Mouse (Mus musculus) midbrain, embryonic 14.5 days (tissue): ENCODE results near the gene Rai14. TPM values are rescaled to one million over a fixed set of nuclear protein-coding genes. Genes with fewer than 3 reads are reported as not detected.

Source experiments
- ATAC-seq: fragments of 200-750 bp; cut with Nextera tagmentation; 2 replicates; pipeline ENCODE4 v1.8.0; 2017; ENCODE audit warnings: moderate number of reproducible peaks, moderate library complexity; ENCODE audit not compliant: low FRiP score, low TSS enrichment
- DNase-seq: peaks from one replicate; pipeline ENCODE4 v3.0.0-alpha.2; 2015
- H3K27ac ChIP-seq: fragments of 300-500 bp; sonication (generic); replicated peaks from 2 replicates; pipeline ENCODE4 v1.5.1; 2014; ENCODE audit warnings: mild to moderate bottlenecking, low read depth, low read length, moderate library complexity
- H3K27me3 ChIP-seq: fragments of 300-500 bp; sonication (generic); 2 replicates; pipeline ENCODE4 v1.6.1; 2014; ENCODE audit warnings: low read length, control low read depth, mixed read lengths; ENCODE audit not compliant: control insufficient read depth, insufficient read depth
- H3K36me3 ChIP-seq: fragments of 300-500 bp; sonication (generic); 2 replicates; pipeline ENCODE4 v1.6.1; 2014; ENCODE audit warnings: low read length, control low read depth; ENCODE audit not compliant: control insufficient read depth, insufficient read depth
- H3K4me1 ChIP-seq: fragments of 300-500 bp; sonication (generic); 2 replicates; pipeline ENCODE4 v1.6.1; 2014; ENCODE audit warnings: mild to moderate bottlenecking, antibody characterized with exemption, low read length, control low read depth; ENCODE audit not compliant: control insufficient read depth, insufficient read depth
- H3K4me2 ChIP-seq: fragments of 300-500 bp; sonication (generic); 2 replicates; pipeline ENCODE4 v1.6.1; 2014; ENCODE audit warnings: mild to moderate bottlenecking, low read length, moderate library complexity
- H3K4me3 ChIP-seq: fragments of 300-500 bp; sonication (generic); replicated peaks from 2 replicates; pipeline ENCODE4 v1.5.1; 2014; ENCODE audit warnings: low read depth, low read length
- H3K9ac ChIP-seq: fragments of 300-500 bp; sonication (generic); replicated peaks from 2 replicates; pipeline ENCODE4 v1.6.1; 2014; ENCODE audit warnings: mild to moderate bottlenecking, low read length, moderate library complexity
- H3K9me3 ChIP-seq: fragments of 300-500 bp; sonication (generic); 2 replicates; pipeline ENCODE4 v1.6.1; 2016; ENCODE audit warnings: low read length, control low read depth, mixed read lengths; ENCODE audit not compliant: control insufficient read depth
- WGBS: fragments of 180-500 bp; shearing (Covaris S2); extraction: QIAGEN DNeasy Blood & Tissue Kit; methylation state at CpG from one replicate; pipeline ENCODE4 v1.1.7; 2014; 5-methylcytosine and 5-hydroxymethylcytosine counted together
- polyA plus RNA-seq: library from polyadenylated mRNA; unstranded; fragments of >200 nt; fragmentation: Nextera tagmentation; extraction: Ambion mirVana; gene quantifications from 2 replicates; pipeline ENCODE4 v1.2.1, GENCODE M21; 2014

Gene Rai14
- polyA plus RNA-seq, 1 experiment from 2014 or later, result 20.5 TPM

DNA sequence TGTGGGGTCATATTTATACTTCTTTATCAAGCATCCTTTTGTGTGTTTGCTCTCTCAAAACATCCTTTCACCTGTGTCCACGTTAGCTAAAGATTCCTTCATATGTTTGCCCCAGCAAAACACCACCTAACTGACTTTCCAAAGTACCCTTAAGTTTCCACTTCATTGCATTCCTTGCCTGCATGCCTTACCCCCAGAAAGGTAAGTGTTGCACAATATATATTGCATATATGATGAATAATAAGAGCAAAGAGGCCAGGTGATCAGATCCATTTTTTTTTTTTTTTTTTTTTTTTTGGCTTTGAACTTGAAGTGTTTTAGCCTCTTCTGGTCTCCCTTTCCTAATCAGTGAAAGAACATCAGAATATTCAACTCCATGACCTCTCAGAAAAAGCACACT lies 2.9 kb upstream of the Rai14 start:
- H3K9ac ChIP-seq, result no peak overlapping the region
- peaks cover 9% of the 10 kb centered on the region for H3K4me1 ChIP-seq
- no peaks in the 10 kb centered on the region for H3K9me3 ChIP-seq
- H3K4me3 ChIP-seq, result no peak overlapping the region
- H3K27ac ChIP-seq, result no peak overlapping the region
- DNase-seq (no peak), ATAC-seq (no peak)
- 100% methylated on average over 1 of the region's 1 CpGs for WGBS
- H3K27me3 ChIP-seq, result no peaks in the 10 kb centered on the region
- H3K4me2 ChIP-seq, result no peak overlapping the region
- no peaks in the 10 kb centered on the region for H3K36me3 ChIP-seq

GRCm38 (mm10) chr15:10715966-10716365 lies 1.5 kb upstream of the Rai14 start:
- ATAC-seq, result no peak
- WGBS, result 10% methylated on average over 5 of the region's 5 CpGs
- Histone ChIP-seq H3K9ac (no peak overlapping the region), H3K4me3 (no peak overlapping the region), H3K9me3 (no peaks in the 10 kb centered on the region), H3K36me3 (no peaks in the 10 kb centered on the region), H3K4me1 (peaks cover 19% of the 10 kb centered on the region), H3K4me2 (no peak overlapping the region), H3K27me3 (no peaks in the 10 kb centered on the region), H3K27ac (no peak overlapping the region)
- no peak for DNase-seq

GRCm38 (mm10) chr15:10715139-10715505 lies 698 bp upstream of the Rai14 start:
- Histone ChIP-seq H3K36me3 (no peaks in the 10 kb centered on the region), H3K4me2 (peak overlapping the region; percentile 97), H3K27me3 (no peaks in the 10 kb centered on the region), H3K4me3 (peak overlapping the region; percentile 85), H3K27ac (no peak overlapping the region), H3K9ac (peak overlapping the region; percentile 79; the same call in 1 of the 2 replicates), H3K9me3 (no peaks in the 10 kb centered on the region), H3K4me1 (peaks cover 20% of the 10 kb centered on the region)
- ATAC-seq (no peak), DNase-seq (peak; percentile 53)
- WGBS, result under 1% methylated on average over 10 of the region's 10 CpGs

DNA sequence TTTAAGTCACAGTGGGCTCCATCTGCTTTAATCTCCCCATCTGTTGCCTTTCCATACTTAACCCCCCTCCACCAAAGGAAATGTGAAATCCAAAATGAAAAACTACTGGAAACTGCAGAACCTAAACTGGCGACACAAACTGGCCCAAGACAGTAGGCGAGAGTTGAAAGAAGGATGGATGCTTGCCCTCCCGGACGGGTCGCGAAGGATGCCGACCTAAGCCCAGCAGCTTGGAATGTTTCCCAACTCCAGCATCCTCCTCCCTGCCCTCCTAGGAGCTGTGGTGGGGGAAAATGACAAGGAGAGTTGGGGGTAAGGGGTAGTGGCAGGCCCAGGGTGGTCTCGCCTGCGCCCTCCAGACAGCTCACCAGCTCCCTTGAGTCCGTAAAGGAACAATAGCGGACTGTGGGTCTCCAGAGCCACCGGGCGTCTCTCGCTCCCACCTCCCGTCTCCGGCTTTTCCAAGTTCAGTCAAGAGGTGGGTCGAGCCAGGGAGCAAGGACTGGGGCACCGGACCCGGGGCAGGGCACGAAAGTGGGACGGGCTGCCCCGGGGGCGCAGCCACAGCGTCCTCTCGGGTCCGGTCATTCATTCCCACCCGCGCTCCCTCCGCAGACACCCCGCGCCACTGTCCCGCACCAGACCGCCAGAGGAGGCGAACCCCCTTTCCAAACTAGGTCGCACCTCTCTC lies 653 bp downstream of the Rai14 start:
- Histone ChIP-seq H3K27ac (peak overlapping the region; percentile 53), H3K4me1 (peaks cover 20% of the 10 kb centered on the region), H3K4me3 (peak overlapping the region; percentile 85), H3K9me3 (no peaks in the 10 kb centered on the region), H3K9ac (peak overlapping the region; percentile 79), H3K4me2 (peak overlapping the region; percentile 97), H3K27me3 (no peaks in the 10 kb centered on the region), H3K36me3 (peaks cover 2% of the 10 kb centered on the region; the same call in 1 of the 2 replicates)
- 1% methylated on average over 35 of the region's 35 CpGs for WGBS
- DNase-seq (peak; percentile 62), ATAC-seq (peak; percentile 61)

DNA sequence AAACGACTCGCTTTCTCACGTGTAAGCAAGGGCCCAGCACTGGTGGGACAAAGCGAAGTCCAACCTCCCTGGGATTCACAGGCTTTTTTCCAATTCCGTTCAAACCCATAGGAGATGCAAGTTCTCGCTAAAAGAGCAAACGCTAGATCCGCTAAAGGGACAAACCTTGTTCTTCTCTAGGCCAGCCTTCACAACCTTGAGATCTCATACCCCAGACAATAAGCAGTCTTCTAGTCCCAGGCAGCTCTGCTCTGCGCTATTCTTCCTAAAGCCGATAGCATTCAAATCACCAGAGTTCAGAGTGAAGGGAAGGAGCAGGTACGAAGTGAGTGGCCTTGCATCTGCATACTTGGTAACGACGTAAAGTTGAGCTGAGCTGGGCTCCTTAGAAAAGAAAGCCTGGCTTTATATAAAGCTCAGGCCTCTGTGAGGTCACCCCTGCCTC lies 1.2 kb downstream of the Rai14 start:
- Histone ChIP-seq H3K27me3 (no peaks in the 10 kb centered on the region), H3K9me3 (no peaks in the 10 kb centered on the region), H3K4me1 (peaks cover 20% of the 10 kb centered on the region), H3K9ac (peak overlapping the region; percentile 79), H3K4me3 (peak overlapping the region; percentile 85), H3K27ac (peak overlapping the region; percentile 53; the same call in 1 of the 2 replicates), H3K4me2 (peak overlapping the region; percentile 97), H3K36me3 (peaks cover 3% of the 10 kb centered on the region; the same call in 1 of the 2 replicates)
- WGBS, result 2% methylated on average over 13 of the region's 13 CpGs
- ATAC-seq (no peak), DNase-seq (peak; percentile 55)

DNA sequence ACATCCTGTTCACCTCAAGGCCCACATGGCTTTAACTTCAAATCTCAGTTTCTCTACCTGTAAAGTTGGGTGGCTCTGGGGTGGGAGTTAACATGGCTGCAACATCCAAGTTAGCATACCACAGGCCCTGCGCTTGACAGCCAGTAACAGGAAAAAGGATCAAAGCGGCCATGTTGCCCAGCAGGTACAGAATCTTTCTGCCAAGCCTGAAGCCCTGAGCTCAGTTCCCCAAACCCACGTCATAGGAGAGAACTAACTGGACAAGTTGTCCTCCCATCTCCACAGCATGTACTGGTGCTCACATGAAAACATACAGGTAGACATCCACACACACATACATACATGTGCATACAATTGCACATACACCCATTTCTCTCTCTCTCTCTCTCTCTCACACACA lies 2.1 kb downstream of the Rai14 start:
- Histone ChIP-seq H3K27me3 (no peaks in the 10 kb centered on the region), H3K9ac (peak overlapping the region; percentile 79), H3K36me3 (peaks cover 3% of the 10 kb centered on the region; the same call in 1 of the 2 replicates), H3K9me3 (no peaks in the 10 kb centered on the region), H3K4me1 (peaks cover 20% of the 10 kb centered on the region), H3K4me2 (peak overlapping the region; percentile 97), H3K27ac (no peak overlapping the region), H3K4me3 (peak overlapping the region; percentile 85)
- DNase-seq (no peak), ATAC-seq (no peak)
- 62% methylated on average over 3 of the region's 3 CpGs for WGBS

DNA sequence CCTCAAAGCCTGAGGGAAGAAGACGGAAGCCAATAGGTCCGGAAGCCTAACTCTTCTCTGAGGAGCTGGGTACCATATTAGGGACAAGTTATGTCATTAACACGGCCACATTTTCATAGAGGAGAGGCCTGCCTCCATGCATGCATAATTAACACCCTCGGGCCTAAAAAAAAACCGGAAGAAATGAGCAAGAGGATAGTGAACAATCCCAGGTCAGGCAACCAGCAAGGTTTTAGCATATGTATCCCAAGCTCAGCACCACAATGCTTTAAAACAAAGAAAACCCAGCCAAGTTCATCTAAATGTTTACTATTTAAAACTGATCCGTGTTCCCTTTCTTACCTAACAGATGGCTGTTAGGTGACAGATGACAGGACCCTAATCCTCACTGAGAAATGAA lies 3.2 kb downstream of the Rai14 start:
- Histone ChIP-seq H3K27me3 (no peaks in the 10 kb centered on the region), H3K4me3 (no peak overlapping the region), H3K27ac (no peak overlapping the region), H3K36me3 (peaks cover 3% of the 10 kb centered on the region; the same call in 1 of the 2 replicates), H3K9me3 (no peaks in the 10 kb centered on the region), H3K4me1 (peaks cover 20% of the 10 kb centered on the region), H3K9ac (no peak overlapping the region), H3K4me2 (peak overlapping the region; percentile 97)
- no peak for ATAC-seq
- WGBS, result 31% methylated on average over 6 of the region's 6 CpGs
- no peak for DNase-seq

GRCm38 (mm10) chr15:10708591-10709272 lies 5.7 kb downstream of the Rai14 start:
- ATAC-seq (no peak), DNase-seq (no peak)
- Histone ChIP-seq H3K9me3 (no peaks in the 10 kb centered on the region), H3K36me3 (peaks cover 3% of the 10 kb centered on the region; the same call in 1 of the 2 replicates), H3K9ac (no peak overlapping the region), H3K4me1 (peaks cover 20% of the 10 kb centered on the region), H3K4me2 (no peak overlapping the region), H3K27ac (no peak overlapping the region), H3K4me3 (no peak overlapping the region), H3K27me3 (no peaks in the 10 kb centered on the region)
- 91% methylated on average over 10 of the region's 10 CpGs for WGBS
